Mouse (Mus musculus) intestine, embryonic 14.5 days (tissue): ENCODE data around the gene Hnrnpul2. TPM values are rescaled to one million over a fixed set of nuclear protein-coding genes. Genes with fewer than 3 reads are reported as not detected.

Experiments
- ATAC-seq: fragments of 200-750 bp; cut with Nextera tagmentation; replicated peaks from 2 replicates; pipeline ENCODE4 v1.8.0; 2017; ENCODE audit warnings: low read depth, moderate number of reproducible peaks, moderate TSS enrichment, moderate library complexity; ENCODE audit not compliant: low FRiP score, low TSS enrichment
- DNase-seq: peaks from one replicate; pipeline ENCODE4 v3.0.0-alpha.2; 2018; ENCODE audit warnings: low spot score
- H3K27ac ChIP-seq: fragments of 300-500 bp; sonication (generic); 2 replicates; pipeline ENCODE4 v1.5.1; 2014; ENCODE audit warnings: low read depth, mild to moderate bottlenecking, control low read depth
- H3K27me3 ChIP-seq: fragments of 300-500 bp; sonication (generic); replicated peaks from 2 replicates; pipeline ENCODE4 v1.6.1; 2014; ENCODE audit warnings: low read length, control low read depth; ENCODE audit not compliant: control insufficient read depth, insufficient read depth
- H3K36me3 ChIP-seq: fragments of 300-500 bp; sonication (generic); 2 replicates; pipeline ENCODE4 v1.6.1; 2014; ENCODE audit warnings: low read length, control low read depth; ENCODE audit not compliant: control insufficient read depth, insufficient read depth
- H3K4me1 ChIP-seq: fragments of 300-500 bp; sonication (generic); replicated peaks from 2 replicates; pipeline ENCODE4 v1.6.1; 2014; ENCODE audit warnings: low read length, control low read depth, mixed read lengths; ENCODE audit not compliant: control insufficient read depth, insufficient read depth
- H3K4me2 ChIP-seq: fragments of 300-500 bp; sonication (generic); 2 replicates; pipeline ENCODE4 v1.6.1; 2014; ENCODE audit warnings: low read length
- H3K4me3 ChIP-seq: fragments of 300-500 bp; sonication (generic); 2 replicates; pipeline ENCODE4 v1.5.1; 2014; ENCODE audit warnings: low read depth, low read length, control low read depth, mixed read lengths
- H3K9ac ChIP-seq: fragments of 300-500 bp; sonication (generic); 2 replicates; pipeline ENCODE4 v1.6.1; 2014; ENCODE audit warnings: mild to moderate bottlenecking, low read length
- H3K9me3 ChIP-seq: fragments of 300-500 bp; sonication (generic); 2 replicates; pipeline ENCODE4 v1.6.1; 2016; ENCODE audit warnings: low read length, control low read depth; ENCODE audit not compliant: control insufficient read depth
- WGBS: fragments of 180-500 bp; shearing (Covaris S2); extraction: QIAGEN DNeasy Blood & Tissue Kit; methylation state at CpG from one replicate; pipeline ENCODE4 v1.1.7; 2014; 5-methylcytosine and 5-hydroxymethylcytosine counted together
- polyA plus RNA-seq: library from polyadenylated mRNA; unstranded; fragments of >200 nt; fragmentation: Nextera tagmentation; extraction: Ambion mirVana; gene quantifications from 2 replicates; pipeline ENCODE4 v1.2.1, GENCODE M21; 2014

Gene Hnrnpul2
- 6.5 and 7.7 TPM in 2 replicates for polyA plus RNA-seq

- WGBS = under 1% methylated on average over 80 of the region's 83 CpGs
- H3K27me3 ChIP-seq = no peaks in the 10 kb centered on the region
- peaks cover 27% of the 10 kb centered on the region for H3K4me1 ChIP-seq
- peak; percentile 96 for DNase-seq
- H3K4me3 ChIP-seq = peak within 1 kb of the TSS; percentile 99
- peak within 1 kb of the TSS; percentile 79 for H3K4me2 ChIP-seq
- peaks cover 43% of the 10 kb centered on the region for H3K36me3 ChIP-seq
- peak within 1 kb of the TSS; percentile 94 for H3K9ac ChIP-seq
- peak within 1 kb of the TSS; percentile 96 for H3K27ac ChIP-seq
- peak; percentile 94 for ATAC-seq
- H3K9me3 ChIP-seq = no peaks in the 10 kb centered on the region
These were observed at the start of gene Hnrnpul2 for GRCm38 (mm10) chr19:8819596-8820423. Hnrnpul2 (plus strand) TSS chr19:8820010.

DNA sequence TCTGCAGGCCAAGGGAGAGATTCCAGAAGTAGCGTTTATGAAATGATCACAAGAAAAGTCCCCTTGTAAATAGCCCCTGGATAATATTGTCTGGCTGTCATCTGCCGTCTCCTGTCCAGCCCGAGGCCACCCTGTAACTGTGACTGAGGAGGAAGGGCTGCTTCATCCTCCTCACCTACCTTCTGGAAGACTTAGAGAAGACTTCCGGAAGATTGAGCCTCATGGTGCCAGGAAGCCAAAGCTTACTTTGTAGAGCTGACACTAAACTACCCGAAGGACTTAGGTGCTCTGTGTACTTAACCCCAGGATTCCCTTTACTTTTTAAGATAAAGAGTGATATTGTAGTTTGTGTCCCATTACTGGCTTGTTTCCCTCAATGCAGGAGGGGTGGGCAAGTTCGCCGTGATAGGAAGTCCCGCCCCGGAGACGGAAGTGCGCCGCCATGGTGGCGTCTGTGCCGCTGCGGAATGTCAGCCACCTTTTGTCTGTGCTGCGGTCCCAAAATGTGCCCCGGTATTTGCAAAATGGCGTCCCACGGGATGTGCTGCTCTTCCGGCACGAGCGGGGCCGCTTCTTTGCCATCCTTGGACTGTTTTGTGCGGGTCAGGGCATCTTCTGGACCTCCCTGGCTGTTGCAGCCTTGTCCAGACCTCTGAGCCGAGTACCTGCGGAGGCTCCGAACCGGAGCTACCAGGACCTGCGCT lies 49.1 kb upstream of the Hnrnpul2 start, which contains the start of gene Tmem223:
Gene Tmem223 (plus strand): TSS at position 430 of the 704 bp plus-strand sequence.
- Histone ChIP-seq H3K4me1 (peaks cover 25% of the 10 kb centered on the region), H3K27me3 (no peaks in the 10 kb centered on the region), H3K9ac (peak within 1 kb of the TSS; percentile 94), H3K4me3 (peak within 1 kb of the TSS; percentile 86), H3K27ac (peak within 1 kb of the TSS; percentile 88), H3K4me2 (peak within 1 kb of the TSS; percentile 70), H3K9me3 (peaks cover under 1% of the 10 kb centered on the region; the same call in 1 of the 2 replicates), H3K36me3 (peaks cover 62% of the 10 kb centered on the region)
- WGBS = 22% methylated on average over 29 of the region's 29 CpGs
- DNase-seq (peak; percentile 85), ATAC-seq (peak; percentile 42)

DNA sequence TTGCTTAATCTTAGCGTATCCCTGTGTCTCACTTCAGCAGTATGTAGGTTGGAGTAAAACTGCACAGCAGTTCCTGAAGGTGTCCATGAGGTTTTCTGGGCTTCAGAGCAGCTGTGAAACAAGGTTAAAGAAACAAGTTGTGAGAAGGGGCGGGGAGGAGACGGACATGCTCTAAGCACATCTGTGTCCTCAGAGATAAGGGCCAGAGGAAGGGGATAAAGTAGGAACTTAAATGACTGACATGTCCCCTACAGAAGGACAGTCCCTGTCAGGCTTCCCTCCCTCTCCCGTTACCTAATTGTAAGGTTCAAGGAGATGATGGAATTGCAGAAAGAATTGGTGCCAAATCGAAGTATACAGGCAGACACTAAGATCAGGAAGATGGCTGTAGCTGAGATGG lies 46.8 kb upstream of the Hnrnpul2 start:
- no peak overlapping the region for H3K9ac ChIP-seq
- 75% methylated on average over 5 of the region's 5 CpGs for WGBS
- peak overlapping the region; percentile 98 for H3K4me2 ChIP-seq
- peaks cover 45% of the 10 kb centered on the region for H3K36me3 ChIP-seq
- H3K9me3 ChIP-seq = no peaks in the 10 kb centered on the region
- peaks cover 27% of the 10 kb centered on the region for H3K4me1 ChIP-seq
- DNase-seq (no peak), ATAC-seq (no peak)
- peak overlapping the region; percentile 99; the same call in 1 of the 2 replicates for H3K27ac ChIP-seq
- H3K27me3 ChIP-seq = no peaks in the 10 kb centered on the region
- peak overlapping the region; percentile 76 for H3K4me3 ChIP-seq

GRCm38 (mm10) chr19:8773409-8773808 lies 46.4 kb upstream of the Hnrnpul2 start:
- Histone ChIP-seq H3K4me3 (peak overlapping the region; percentile 76), H3K9me3 (no peaks in the 10 kb centered on the region), H3K36me3 (peaks cover 45% of the 10 kb centered on the region), H3K27me3 (no peaks in the 10 kb centered on the region), H3K27ac (peak overlapping the region; percentile 99), H3K4me1 (peaks cover 27% of the 10 kb centered on the region), H3K4me2 (peak overlapping the region; percentile 98), H3K9ac (peak overlapping the region; percentile 90)
- ATAC-seq = no peak
- 58% methylated on average over 6 of the region's 6 CpGs for WGBS
- no peak for DNase-seq

GRCm38 (mm10) chr19:8774086-8774835 lies 45.5 kb upstream of the Hnrnpul2 start, which contains the start of gene Tmem179b:
Tmem179b (minus strand) TSS chr19:8774467.
- Histone ChIP-seq H3K9ac (peak within 1 kb of the TSS; percentile 90), H3K4me3 (peak within 1 kb of the TSS; percentile 76), H3K36me3 (peaks cover 41% of the 10 kb centered on the region), H3K27ac (peak within 1 kb of the TSS; percentile 99), H3K9me3 (no peaks in the 10 kb centered on the region), H3K4me1 (peaks cover 27% of the 10 kb centered on the region), H3K4me2 (peak within 1 kb of the TSS; percentile 98), H3K27me3 (no peaks in the 10 kb centered on the region)
- under 1% methylated on average over 60 of the region's 68 CpGs for WGBS
- DNase-seq = peak; percentile 99
- ATAC-seq = peak; percentile 92

DNA sequence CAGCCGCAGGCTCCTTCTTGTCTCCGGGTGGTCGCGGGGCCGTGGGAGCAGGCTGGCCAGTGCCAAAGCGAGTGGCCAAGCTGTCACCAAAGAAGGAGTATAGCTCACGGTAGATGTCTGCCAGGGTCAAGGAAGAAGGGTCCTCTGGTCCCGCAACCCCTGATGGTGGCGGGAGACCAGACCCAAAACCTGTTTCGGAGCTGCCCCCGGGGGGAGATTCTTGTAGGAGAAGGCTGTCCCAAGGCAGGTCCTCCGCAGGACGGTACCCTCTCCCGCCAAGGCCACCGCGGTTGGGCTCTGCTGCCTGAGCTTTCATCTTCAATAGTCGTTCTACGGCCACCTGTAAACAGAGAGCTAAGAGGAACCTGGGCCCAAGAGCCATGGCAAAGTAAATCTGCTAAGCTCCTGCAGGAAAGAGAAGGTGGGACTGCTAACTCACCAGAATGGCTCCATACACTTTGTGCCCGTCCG lies 44.8 kb upstream of the Hnrnpul2 start:
- Histone ChIP-seq H3K9ac (peak overlapping the region; percentile 90), H3K27me3 (no peaks in the 10 kb centered on the region), H3K27ac (peak overlapping the region; percentile 99), H3K4me2 (peak overlapping the region; percentile 98), H3K4me1 (peaks cover 27% of the 10 kb centered on the region), H3K36me3 (peaks cover 38% of the 10 kb centered on the region), H3K4me3 (peak overlapping the region; percentile 76), H3K9me3 (no peaks in the 10 kb centered on the region)
- DNase-seq (no peak), ATAC-seq (0 out of 2 replicates have a peak, but pooled peaks have one; percentile 10)
- 4% methylated on average over 20 of the region's 20 CpGs for WGBS

DNA sequence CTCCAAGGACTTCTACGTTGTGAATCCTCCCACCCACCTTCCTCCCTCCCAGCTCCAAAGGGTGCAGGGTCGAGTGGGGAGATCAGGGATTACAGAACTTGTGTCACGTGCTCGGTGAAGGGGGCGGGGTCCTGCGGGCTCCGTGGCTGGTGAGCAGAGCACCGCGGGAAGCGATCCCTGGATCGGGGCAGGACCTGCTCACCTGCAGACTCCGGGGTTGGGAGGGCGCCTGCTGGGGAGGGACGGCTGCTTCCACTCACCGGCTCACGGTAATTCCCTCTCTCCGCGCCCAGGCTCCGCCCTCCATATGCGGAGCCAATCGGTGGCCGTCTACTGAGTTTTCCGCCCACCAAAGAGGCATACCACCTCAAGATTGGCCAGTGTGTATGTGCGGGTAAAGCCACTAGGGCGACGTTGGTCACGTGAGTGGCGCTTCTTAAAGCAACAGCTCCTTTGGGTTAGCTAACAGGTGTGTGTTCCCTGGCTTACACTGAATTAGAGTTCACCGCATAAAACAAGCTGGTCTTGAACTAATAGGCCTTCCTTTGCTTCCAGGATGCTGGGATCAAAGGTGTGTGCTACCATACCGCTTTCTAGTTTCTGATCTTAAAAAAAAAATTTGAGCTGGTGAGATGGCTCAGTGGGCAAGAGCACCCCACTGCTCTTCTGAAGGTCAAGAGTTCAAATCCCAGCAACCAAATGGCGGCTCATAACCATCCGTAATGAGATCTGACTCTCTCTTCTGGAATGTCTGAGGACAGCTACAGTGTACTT lies 33.6 kb upstream of the Hnrnpul2 start, which contains the start of gene Taf6l:
Gene Taf6l (minus strand): TSS at position 410 of the 774 bp plus-strand sequence.
- peaks cover 27% of the 10 kb centered on the region for H3K36me3 ChIP-seq
- DNase-seq (peak; percentile 91), ATAC-seq (peak; percentile 100)
- H3K27ac ChIP-seq = peak within 1 kb of the TSS; percentile 82
- peak within 1 kb of the TSS; percentile 77 for H3K4me3 ChIP-seq
- no peaks in the 10 kb centered on the region for H3K9me3 ChIP-seq
- under 1% methylated on average over 32 of the region's 32 CpGs for WGBS
- no peaks in the 10 kb centered on the region for H3K27me3 ChIP-seq
- H3K9ac ChIP-seq = peak within 1 kb of the TSS; percentile 66
- H3K4me2 ChIP-seq = peak within 1 kb of the TSS; percentile 66
- peaks cover 4% of the 10 kb centered on the region; the same call in 1 of the 2 replicates for H3K4me1 ChIP-seq
